Mouse (Mus musculus): ENCODE results near the gene Kifc5b.
"Not testable (repeated sequence)": the region's sequence is repeated elsewhere in the genome, so short reads cannot be mapped to it uniquely, and the experiment has no call there.

DNA sequence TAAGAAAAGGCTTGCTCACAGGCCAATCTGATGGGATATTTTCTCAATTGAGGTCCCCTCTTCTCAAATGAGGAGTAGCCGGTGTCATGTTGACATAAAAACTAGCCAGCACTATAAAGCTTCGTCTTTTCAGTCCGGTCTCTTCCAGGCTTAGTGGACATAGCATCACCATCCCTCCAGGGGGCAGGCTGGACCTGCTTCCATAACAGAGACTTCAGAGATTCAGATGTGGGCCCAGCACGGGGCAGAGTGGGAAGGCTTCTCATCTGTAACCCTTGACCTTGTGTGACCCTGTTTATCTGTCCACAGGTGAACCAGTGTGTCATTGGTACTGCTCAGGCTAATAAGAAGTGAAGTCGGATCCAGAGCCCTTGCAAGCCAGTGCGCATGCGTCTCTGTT lies 14.9 kb downstream of the Kifc5b start:
- not testable (repeated sequence) for TF ChIP-seq POLR2A (IDR thresholded peaks at IDR 0.05; ENCODE audit: low read depth, low read length)
- TF ChIP-seq CTCF (IDR thresholded peaks at IDR 0.05; ENCODE audit: extremely low read depth, insufficient read length, insufficient replicate concordance, low read depth, low read length) = peak; percentile 51; the same call in 1 of the 2 replicates

All from small intestine, adult 2 months (tissue).